Mouse (Mus musculus): ENCODE results near the gene Hmgb2. TPM values are rescaled to one million over a fixed set of nuclear protein-coding genes. Genes with fewer than 3 reads are reported as not detected.
A peak's percentile ranks its signal among the peaks of the same experiment; 100 is the strongest.
"Not testable (repeated sequence)": the region's sequence is repeated elsewhere in the genome, so short reads cannot be mapped to it uniquely, and the experiment has no call there.

The Hmgb2 gene
- polyA plus RNA-seq, 1 experiment from 2014 or later = 628 TPM

GRCm38 (mm10) chr8:57503641-57504040, 8.1 kb upstream of the Hmgb2 start:
- peak; percentile 98 for DNase-seq (ENCODE audit: low spot score, missing footprints)
- 59% methylated on average over 5 of the region's 5 CpGs for WGBS
- Histone ChIP-seq H3K27me3 (ENCODE audit: control insufficient read depth, insufficient read depth, low read length) (no peaks in the 10 kb centered on the region), H3K36me3 (ENCODE audit: control insufficient read depth, insufficient read depth, low read length) (no peaks in the 10 kb centered on the region), H3K4me2 (no peak overlapping the region), H3K4me1 (ENCODE audit: control insufficient read depth, insufficient read depth, low read length) (no peaks in the 10 kb centered on the region), H3K4me3 (ENCODE audit: low read depth, low read length) (no peak overlapping the region), H3K27ac (ENCODE audit: low read depth, low read length) (no peak overlapping the region), H3K9ac (ENCODE audit: low read length) (no peak overlapping the region), H3K9me3 (ENCODE audit: control insufficient read depth, low read length) (no peaks in the 10 kb centered on the region)
- peak; percentile 41; the same call in 1 of the 2 replicates for ATAC-seq (ENCODE audit: low FRiP score)

- H3K4me1 ChIP-seq (ENCODE audit: control insufficient read depth, insufficient read depth, low read length); H3K9ac ChIP-seq (ENCODE audit: low read length); H3K27ac ChIP-seq (ENCODE audit: low read depth, low read length); DNase-seq (ENCODE audit: low spot score, missing footprints); ATAC-seq (ENCODE audit: low FRiP score); H3K36me3 ChIP-seq (ENCODE audit: control insufficient read depth, insufficient read depth, low read length); H3K4me2 ChIP-seq; H3K9me3 ChIP-seq (ENCODE audit: control insufficient read depth, low read length); H3K4me3 ChIP-seq (ENCODE audit: low read depth, low read length); H3K27me3 ChIP-seq (ENCODE audit: control insufficient read depth, insufficient read depth, low read length): not testable (repeated sequence)
- WGBS = 86% methylated on average over 1 of the region's 1 CpGs
Measured at GRCm38 (mm10) chr8:57505500-57505899, 6.2 kb upstream of the Hmgb2 start.

GRCm38 (mm10) chr8:57507556-57508063, 4.1 kb upstream of the Hmgb2 start:
- H3K36me3 ChIP-seq (ENCODE audit: control insufficient read depth, insufficient read depth, low read length) = no peaks in the 10 kb centered on the region
- WGBS = 83% methylated on average over 4 of the region's 4 CpGs
- DNase-seq (ENCODE audit: low spot score, missing footprints) (no peak), ATAC-seq (ENCODE audit: low FRiP score) (no peak)
- peaks cover 3% of the 10 kb centered on the region; the same call in 1 of the 2 replicates for H3K4me1 ChIP-seq (ENCODE audit: control insufficient read depth, insufficient read depth, low read length)
- H3K27ac ChIP-seq (ENCODE audit: low read depth, low read length) = no peak overlapping the region
- no peak overlapping the region for H3K4me2 ChIP-seq
- no peak overlapping the region for H3K9ac ChIP-seq (ENCODE audit: low read length)
- no peaks in the 10 kb centered on the region for H3K27me3 ChIP-seq (ENCODE audit: control insufficient read depth, insufficient read depth, low read length)
- no peaks in the 10 kb centered on the region for H3K9me3 ChIP-seq (ENCODE audit: control insufficient read depth, low read length)
- H3K4me3 ChIP-seq (ENCODE audit: low read depth, low read length) = no peak overlapping the region

GRCm38 (mm10) chr8:57508657-57509056, 3.0 kb upstream of the Hmgb2 start:
- no peaks in the 10 kb centered on the region for H3K27me3 ChIP-seq (ENCODE audit: control insufficient read depth, insufficient read depth, low read length)
- H3K27ac ChIP-seq (ENCODE audit: low read depth, low read length) = no peak overlapping the region
- H3K9ac ChIP-seq (ENCODE audit: low read length) = no peak overlapping the region
- no peak for DNase-seq (ENCODE audit: low spot score, missing footprints)
- H3K4me3 ChIP-seq (ENCODE audit: low read depth, low read length) = no peak overlapping the region
- whole genome bisulfite sequencing = 90% methylated on average over 4 of the region's 4 CpGs
- H3K36me3 ChIP-seq (ENCODE audit: control insufficient read depth, insufficient read depth, low read length) = no peaks in the 10 kb centered on the region
- no peak for ATAC-seq (ENCODE audit: low FRiP score)
- H3K9me3 ChIP-seq (ENCODE audit: control insufficient read depth, low read length) = no peaks in the 10 kb centered on the region
- H3K4me1 ChIP-seq (ENCODE audit: control insufficient read depth, insufficient read depth, low read length) = peaks cover 8% of the 10 kb centered on the region
- H3K4me2 ChIP-seq = no peak overlapping the region

GRCm38 (mm10) chr8:57510791-57511315, 854 bp upstream of the Hmgb2 start:
- no peaks in the 10 kb centered on the region for H3K9me3 ChIP-seq (ENCODE audit: control insufficient read depth, low read length)

GRCm38 (mm10) chr8:57512141-57513056, 692 bp downstream of the Hmgb2 start:
- ATAC-seq (ENCODE audit: low FRiP score) (peak; percentile 57), DNase-seq (ENCODE audit: low spot score, missing footprints) (peak; percentile 94)
- Histone ChIP-seq H3K27ac (ENCODE audit: low read depth, low read length) (peak overlapping the region; percentile 100), H3K9ac (ENCODE audit: low read length) (peak overlapping the region; percentile 100), H3K4me1 (ENCODE audit: control insufficient read depth, insufficient read depth, low read length) (peaks cover 9% of the 10 kb centered on the region), H3K4me2 (peak overlapping the region; percentile 65), H3K36me3 (ENCODE audit: control insufficient read depth, insufficient read depth, low read length) (peaks cover 3% of the 10 kb centered on the region; the same call in 1 of the 2 replicates), H3K4me3 (ENCODE audit: low read depth, low read length) (peak overlapping the region; percentile 90), H3K27me3 (ENCODE audit: control insufficient read depth, insufficient read depth, low read length) (no peaks in the 10 kb centered on the region), H3K9me3 (ENCODE audit: control insufficient read depth, low read length) (no peaks in the 10 kb centered on the region)
- under 1% methylated on average over 71 of the region's 96 CpGs for WGBS

More at GRCm38 (mm10) chr8:57510791-57511315, 854 bp upstream of the Hmgb2 start:
- Histone ChIP-seq H3K27me3 (ENCODE audit: control insufficient read depth, insufficient read depth, low read length) (no peaks in the 10 kb centered on the region), H3K4me3 (ENCODE audit: low read depth, low read length) (peak overlapping the region; percentile 90), H3K9ac (ENCODE audit: low read length) (peak overlapping the region; percentile 92), H3K27ac (ENCODE audit: low read depth, low read length) (peak overlapping the region; percentile 84), H3K4me1 (ENCODE audit: control insufficient read depth, insufficient read depth, low read length) (peaks cover 9% of the 10 kb centered on the region), H3K36me3 (ENCODE audit: control insufficient read depth, insufficient read depth, low read length) (peaks cover 3% of the 10 kb centered on the region; the same call in 1 of the 2 replicates), H3K4me2 (peak overlapping the region; percentile 89)
- ATAC-seq (ENCODE audit: low FRiP score) (no peak), DNase-seq (ENCODE audit: low spot score, missing footprints) (peak; percentile 95)
- 1% methylated on average over 31 of the region's 31 CpGs for WGBS

- ATAC-seq (ENCODE audit: low FRiP score); H3K9me3 ChIP-seq (ENCODE audit: control insufficient read depth, low read length); H3K27ac ChIP-seq (ENCODE audit: low read depth, low read length); H3K4me1 ChIP-seq (ENCODE audit: control insufficient read depth, insufficient read depth, low read length); DNase-seq (ENCODE audit: low spot score, missing footprints); H3K27me3 ChIP-seq (ENCODE audit: control insufficient read depth, insufficient read depth, low read length); H3K36me3 ChIP-seq (ENCODE audit: control insufficient read depth, insufficient read depth, low read length): not testable (repeated sequence)
- H3K4me2 ChIP-seq = peak overlapping the region; percentile 65
- WGBS = 27% methylated on average over 9 of the region's 10 CpGs
- H3K9ac ChIP-seq (ENCODE audit: low read length) = peak overlapping the region; percentile 100
- peak overlapping the region; percentile 90 for H3K4me3 ChIP-seq (ENCODE audit: low read depth, low read length)
Measured at GRCm38 (mm10) chr8:57513178-57513661, 1.5 kb downstream of the Hmgb2 start.

GRCm38 (mm10) chr8:57516685-57517084, 5.0 kb downstream of the Hmgb2 start:
- not testable (repeated sequence) for H3K27ac ChIP-seq (ENCODE audit: low read depth, low read length); ATAC-seq (ENCODE audit: low FRiP score)

GRCm38 (mm10) chr8:57517723-57518122, 6.0 kb downstream of the Hmgb2 start:
- no peaks in the 10 kb centered on the region for H3K27me3 ChIP-seq (ENCODE audit: control insufficient read depth, insufficient read depth, low read length)
- no peak overlapping the region for H3K27ac ChIP-seq (ENCODE audit: low read depth, low read length)
- WGBS = 87% methylated on average over 3 of the region's 3 CpGs
- no peak overlapping the region for H3K4me2 ChIP-seq
- H3K36me3 ChIP-seq (ENCODE audit: control insufficient read depth, insufficient read depth, low read length) = peaks cover 3% of the 10 kb centered on the region; the same call in 1 of the 2 replicates
- DNase-seq (ENCODE audit: low spot score, missing footprints) (no peak), ATAC-seq (ENCODE audit: low FRiP score) (no peak)
- no peak overlapping the region for H3K9ac ChIP-seq (ENCODE audit: low read length)
- H3K4me1 ChIP-seq (ENCODE audit: control insufficient read depth, insufficient read depth, low read length) = peaks cover 6% of the 10 kb centered on the region
- no peak overlapping the region for H3K4me3 ChIP-seq (ENCODE audit: low read depth, low read length)
- H3K9me3 ChIP-seq (ENCODE audit: control insufficient read depth, low read length) = no peaks in the 10 kb centered on the region

More at GRCm38 (mm10) chr8:57516685-57517084, 5.0 kb downstream of the Hmgb2 start:
- not testable (repeated sequence) for H3K4me2 ChIP-seq; H3K9ac ChIP-seq (ENCODE audit: low read length); H3K27me3 ChIP-seq (ENCODE audit: control insufficient read depth, insufficient read depth, low read length); H3K36me3 ChIP-seq (ENCODE audit: control insufficient read depth, insufficient read depth, low read length); H3K4me1 ChIP-seq (ENCODE audit: control insufficient read depth, insufficient read depth, low read length); DNase-seq (ENCODE audit: low spot score, missing footprints); H3K4me3 ChIP-seq (ENCODE audit: low read depth, low read length); H3K9me3 ChIP-seq (ENCODE audit: control insufficient read depth, low read length)
- 93% methylated on average over 4 of the region's 5 CpGs for WGBS

All from midbrain, embryonic 11.5 days (tissue).